Mouse (Mus musculus): Measurements from ENCODE around the gene Pnmal2. TPM values are rescaled to one million over a fixed set of nuclear protein-coding genes. Genes with fewer than 3 reads are reported as not detected.
A peak's percentile ranks its signal among the peaks of the same experiment; 100 is the strongest.

Gene Pnmal2
- polyA plus RNA-seq, 1 experiment: not detected

DNA sequence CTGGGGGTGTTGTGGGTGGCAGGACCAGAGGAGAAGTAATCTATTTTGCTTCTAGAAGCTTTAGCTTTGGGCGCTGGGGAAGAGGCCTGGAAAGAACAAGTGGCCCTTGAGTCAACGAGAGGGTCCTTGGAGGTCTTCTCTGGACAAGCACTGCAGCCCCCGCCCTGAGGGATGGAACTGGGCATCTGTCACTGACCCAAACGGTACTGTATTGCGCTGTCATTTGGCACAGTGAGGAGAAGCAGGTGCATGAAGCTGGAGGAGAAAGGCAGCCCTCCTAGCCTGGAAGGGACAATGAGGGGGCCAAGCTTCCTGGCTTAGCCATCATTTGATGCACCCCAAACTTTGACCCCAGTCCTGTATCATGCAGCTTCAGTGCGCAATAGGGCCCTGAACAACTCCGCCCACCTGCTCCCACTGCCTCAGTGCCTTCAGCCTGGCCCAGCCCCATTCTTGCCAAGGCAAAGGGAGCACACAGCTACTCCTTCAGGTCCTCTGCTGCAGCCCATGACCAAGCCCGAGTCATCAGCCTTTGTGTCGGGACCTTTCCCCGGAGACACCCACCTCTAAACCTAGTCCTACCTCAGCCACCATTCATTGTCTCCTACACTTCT is 22.0 kb upstream of the Pnmal2 start:
- TF ChIP-seq CTCF (IDR thresholded peaks at IDR 0.05; ENCODE audit: low read depth, low read length) (no peak), POLR2A (IDR thresholded peaks at IDR 0.05; ENCODE audit: borderline replicate concordance, low read depth, low read length) (no peak)
- peak overlapping the region; percentile 88 for H3K4me3 ChIP-seq (ENCODE audit: insufficient read depth, low read length)
- H3K4me1 ChIP-seq (ENCODE audit: control insufficient read depth, insufficient read depth, low read length): peaks cover 7% of the 10 kb centered on the region; the same call in 1 of the 2 replicates
- H3K27ac ChIP-seq (ENCODE audit: insufficient read depth, low read depth, low read length): no peak overlapping the region

DNA sequence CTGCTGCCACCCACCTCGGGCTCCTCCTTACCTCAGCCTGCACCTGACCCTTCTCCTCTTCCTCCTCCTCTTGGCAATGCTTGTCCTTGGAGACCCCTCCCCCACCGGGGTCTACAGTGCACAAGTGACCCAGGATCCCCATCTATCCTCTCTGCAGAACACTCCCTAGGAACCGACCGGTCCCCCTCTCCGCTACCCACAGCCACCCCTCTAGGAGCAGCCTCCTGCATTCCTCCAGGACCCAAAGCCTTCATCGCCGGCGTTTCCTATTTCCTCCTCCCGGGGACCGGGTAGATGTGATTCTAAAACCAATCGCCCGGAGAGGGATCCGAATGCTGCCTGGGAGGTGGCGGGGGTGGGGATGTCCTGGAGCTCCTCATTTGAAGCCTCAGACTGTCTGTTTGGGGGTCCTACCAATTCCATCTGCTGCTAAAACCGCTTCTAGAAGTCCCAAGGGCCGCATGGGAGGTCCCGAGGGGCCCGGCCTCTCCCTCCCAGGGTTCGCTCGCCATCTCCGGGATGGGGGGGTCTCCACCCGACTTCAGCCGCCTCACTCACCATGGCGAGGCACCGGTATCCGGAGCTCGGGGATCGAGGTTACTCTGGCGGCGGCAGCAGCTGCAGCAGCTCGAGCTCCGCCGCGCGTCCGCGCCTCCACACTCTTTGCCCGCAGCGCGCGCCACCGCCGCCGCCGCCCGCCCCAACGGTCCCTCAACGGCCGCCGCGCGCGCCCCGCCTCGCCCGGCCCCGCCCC is 21.0 kb upstream of the Pnmal2 start:
- peak overlapping the region; percentile 96 for H3K27ac ChIP-seq (ENCODE audit: insufficient read depth, low read depth, low read length)
- H3K4me3 ChIP-seq (ENCODE audit: insufficient read depth, low read length): peak overlapping the region; percentile 88
- peaks cover 7% of the 10 kb centered on the region for H3K4me1 ChIP-seq (ENCODE audit: control insufficient read depth, insufficient read depth, low read length)
- TF ChIP-seq CTCF (IDR thresholded peaks at IDR 0.05; ENCODE audit: low read depth, low read length) (no peak), POLR2A (IDR thresholded peaks at IDR 0.05; ENCODE audit: borderline replicate concordance, low read depth, low read length) (no peak)

DNA sequence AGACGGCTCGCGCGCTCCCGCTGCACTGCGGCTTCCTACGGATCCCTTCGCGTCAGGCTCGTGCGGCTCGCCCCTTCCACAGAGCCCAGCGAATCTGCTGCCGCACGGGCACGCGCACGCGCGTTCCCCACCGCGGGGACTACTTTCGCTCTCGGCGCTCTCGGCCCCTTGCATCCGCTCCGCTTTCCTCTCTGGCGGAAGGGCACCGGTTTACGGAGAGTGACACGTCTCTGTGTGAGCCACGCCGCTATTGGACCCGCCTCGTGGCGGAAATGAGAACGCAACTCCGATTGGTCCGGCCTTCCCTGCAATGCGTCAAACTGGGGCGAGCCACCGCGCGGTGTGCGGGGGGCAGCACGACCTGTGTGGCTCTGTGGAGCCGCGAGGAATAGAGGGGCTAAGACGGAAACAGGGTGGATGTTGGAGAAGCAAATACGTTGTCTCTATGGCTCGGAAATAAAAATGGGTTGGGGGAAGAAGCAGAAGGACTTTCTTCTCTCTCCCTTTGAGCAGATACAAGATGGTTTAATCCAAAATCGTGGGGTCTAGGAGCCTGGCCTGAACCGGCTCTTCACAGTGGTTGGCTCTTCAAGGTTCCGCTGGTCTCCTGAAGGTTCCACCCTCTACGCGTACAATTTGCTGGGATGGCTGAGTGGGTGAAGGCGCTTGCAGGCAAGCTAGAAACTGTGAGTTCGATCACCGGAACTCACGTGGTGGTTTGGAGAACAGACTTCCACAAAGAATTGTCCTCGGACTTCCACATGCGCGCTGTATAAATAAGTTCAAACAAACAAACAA is 20.2 kb upstream of the Pnmal2 start, which contains the start of gene Calm3:
Gene Calm3 (minus strand): TSS at position 78 of the 798 bp plus-strand sequence.
- Histone ChIP-seq H3K27ac (ENCODE audit: insufficient read depth, low read depth, low read length) (peak within 1 kb of the TSS; percentile 96), H3K4me3 (ENCODE audit: insufficient read depth, low read length) (peak within 1 kb of the TSS; percentile 88), H3K4me1 (ENCODE audit: control insufficient read depth, insufficient read depth, low read length) (peaks cover 7% of the 10 kb centered on the region)
- TF ChIP-seq CTCF (IDR thresholded peaks at IDR 0.05; ENCODE audit: low read depth, low read length) (no peak), POLR2A (IDR thresholded peaks at IDR 0.05; ENCODE audit: borderline replicate concordance, low read depth, low read length) (no peak)

DNA sequence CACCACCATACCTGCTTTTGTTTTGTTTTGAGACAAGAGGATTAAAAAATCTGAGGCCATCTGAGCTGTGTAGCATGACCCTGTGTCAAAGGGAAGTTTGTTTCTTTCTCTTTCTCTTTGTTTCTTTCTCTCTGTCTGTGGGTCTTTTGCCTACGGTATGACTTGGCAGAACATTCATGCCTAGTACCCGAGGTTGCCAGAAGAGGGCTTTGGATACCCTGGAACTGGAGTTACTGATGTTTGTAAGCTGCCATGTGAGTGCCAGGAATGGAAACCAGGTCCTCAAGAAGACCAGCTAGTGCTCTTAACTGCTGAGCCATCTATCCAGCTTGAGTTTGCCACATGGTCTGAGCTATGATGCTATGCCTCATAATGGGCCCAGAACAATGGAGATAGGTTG is 16.1 kb upstream of the Pnmal2 start:
- peaks cover 2% of the 10 kb centered on the region; the same call in 1 of the 2 replicates for H3K4me1 ChIP-seq (ENCODE audit: control insufficient read depth, insufficient read depth, low read length)
- TF ChIP-seq POLR2A (IDR thresholded peaks at IDR 0.05; ENCODE audit: borderline replicate concordance, low read depth, low read length) (no peak), CTCF (IDR thresholded peaks at IDR 0.05; ENCODE audit: low read depth, low read length) (no peak)
- no peak overlapping the region for H3K4me3 ChIP-seq (ENCODE audit: insufficient read depth, low read length)
- no peak overlapping the region for H3K27ac ChIP-seq (ENCODE audit: insufficient read depth, low read depth, low read length)

DNA sequence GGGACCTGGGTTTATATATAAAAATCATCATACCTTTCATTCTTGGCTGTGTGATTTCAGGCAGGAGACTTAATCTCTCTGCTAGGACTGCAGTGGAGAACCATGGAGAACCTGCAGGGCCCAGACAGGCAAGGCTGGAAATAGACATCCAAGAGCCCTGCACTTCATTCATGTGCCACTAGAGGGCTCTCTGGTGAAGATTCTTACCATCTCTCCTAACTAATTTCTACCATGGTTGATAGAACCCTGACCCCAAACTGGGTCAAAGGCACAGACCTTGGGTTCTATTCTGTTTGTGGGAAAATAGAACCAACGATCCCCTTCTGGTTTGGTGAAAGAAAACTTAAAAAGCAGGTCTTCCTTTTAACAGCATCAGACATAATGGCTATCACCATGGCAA is 13.6 kb upstream of the Pnmal2 start:
- H3K27ac ChIP-seq (ENCODE audit: insufficient read depth, low read depth, low read length): no peak overlapping the region
- H3K4me1 ChIP-seq (ENCODE audit: control insufficient read depth, insufficient read depth, low read length): no peaks in the 10 kb centered on the region; the same call in 1 of the 2 replicates
- H3K4me3 ChIP-seq (ENCODE audit: insufficient read depth, low read length): no peak overlapping the region
- peak; percentile 41; the same call in 1 of the 2 replicates for TF ChIP-seq CTCF (IDR thresholded peaks at IDR 0.05; ENCODE audit: low read depth, low read length)
- no peak for TF ChIP-seq POLR2A (IDR thresholded peaks at IDR 0.05; ENCODE audit: borderline replicate concordance, low read depth, low read length)

DNA sequence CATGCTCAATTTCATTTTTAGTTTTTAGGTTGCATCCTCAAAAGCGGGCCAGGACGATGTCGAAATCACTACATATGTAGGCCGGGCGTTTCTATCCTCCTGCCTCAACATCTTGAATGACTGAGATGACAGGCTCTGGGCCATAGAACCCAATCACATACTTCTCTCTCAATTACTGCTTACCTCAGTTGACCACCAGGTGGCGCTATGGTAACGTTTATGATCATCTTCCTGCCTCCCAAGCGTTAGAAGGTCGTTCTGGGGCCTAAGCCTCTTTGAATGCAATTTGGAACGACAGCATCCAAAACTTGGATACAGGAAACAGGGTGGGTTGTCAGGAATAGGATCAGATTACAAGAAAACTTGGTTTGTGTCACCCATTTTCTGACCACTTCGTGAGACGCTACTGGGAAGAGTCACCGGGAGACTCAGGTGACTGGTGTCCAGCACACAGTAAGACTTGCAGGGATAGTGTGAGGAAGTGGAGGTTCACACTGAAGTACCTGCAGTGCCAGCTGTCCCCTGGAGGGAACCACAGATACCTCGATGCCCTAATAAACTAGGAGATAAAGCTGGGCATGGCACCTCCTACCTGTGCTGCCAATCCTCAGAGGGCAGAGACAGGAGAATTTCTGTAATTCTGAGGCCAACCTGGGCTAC is 12.4 kb upstream of the Pnmal2 start:
- no peaks in the 10 kb centered on the region; the same call in 1 of the 2 replicates for H3K4me1 ChIP-seq (ENCODE audit: control insufficient read depth, insufficient read depth, low read length)
- no peak overlapping the region for H3K4me3 ChIP-seq (ENCODE audit: insufficient read depth, low read length)
- TF ChIP-seq CTCF (IDR thresholded peaks at IDR 0.05; ENCODE audit: low read depth, low read length) (peak; percentile 26; the same call in 1 of the 2 replicates), POLR2A (IDR thresholded peaks at IDR 0.05; ENCODE audit: borderline replicate concordance, low read depth, low read length) (no peak)
- H3K27ac ChIP-seq (ENCODE audit: insufficient read depth, low read depth, low read length): no peak overlapping the region

DNA sequence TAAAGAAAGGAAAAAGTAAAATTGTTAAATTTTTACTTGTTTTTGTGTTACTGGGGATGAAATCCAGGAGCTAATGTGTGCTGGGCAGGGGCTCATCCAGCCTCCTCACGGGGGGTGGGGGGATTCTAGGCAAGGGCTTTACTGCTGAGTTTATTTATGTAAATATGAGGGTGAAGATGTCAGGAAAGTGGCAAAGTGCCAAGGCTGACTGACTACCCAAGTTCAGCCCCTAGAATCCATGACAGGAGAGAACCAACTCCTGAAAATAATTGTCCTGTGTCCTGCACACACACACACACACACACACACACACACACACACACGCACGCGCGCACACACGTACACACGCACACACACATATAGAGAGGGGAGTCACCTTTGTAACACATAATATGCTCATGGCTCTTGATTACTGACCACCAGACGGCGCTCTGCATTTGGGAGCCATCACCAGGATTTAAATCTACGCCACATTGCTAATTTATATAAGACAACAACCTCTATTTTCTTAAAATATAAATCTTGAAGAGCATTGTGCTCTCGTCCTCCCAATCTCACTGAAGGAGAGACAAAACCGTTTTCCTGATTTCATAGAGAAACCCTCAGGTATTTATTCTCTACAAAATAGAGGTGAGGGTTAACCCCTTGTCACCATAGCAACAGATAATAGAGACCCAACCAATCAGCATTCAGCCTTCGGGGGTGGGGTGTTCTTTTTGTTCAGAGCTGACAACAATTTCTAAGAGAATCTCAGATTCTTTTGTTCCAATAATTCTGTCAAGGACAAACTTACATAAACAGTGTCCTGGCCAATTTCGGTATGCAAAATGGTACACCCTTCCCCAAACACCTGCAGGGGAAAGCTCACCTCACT is 11.5 kb upstream of the Pnmal2 start:
- TF ChIP-seq POLR2A (IDR thresholded peaks at IDR 0.05; ENCODE audit: borderline replicate concordance, low read depth, low read length): no peak
- no peak for TF ChIP-seq CTCF (IDR thresholded peaks at IDR 0.05; ENCODE audit: low read depth, low read length)
- H3K27ac ChIP-seq (ENCODE audit: insufficient read depth, low read depth, low read length): no peak overlapping the region
- H3K4me1 ChIP-seq (ENCODE audit: control insufficient read depth, insufficient read depth, low read length): no peaks in the 10 kb centered on the region; the same call in 1 of the 2 replicates
- no peak overlapping the region for H3K4me3 ChIP-seq (ENCODE audit: insufficient read depth, low read length)

DNA sequence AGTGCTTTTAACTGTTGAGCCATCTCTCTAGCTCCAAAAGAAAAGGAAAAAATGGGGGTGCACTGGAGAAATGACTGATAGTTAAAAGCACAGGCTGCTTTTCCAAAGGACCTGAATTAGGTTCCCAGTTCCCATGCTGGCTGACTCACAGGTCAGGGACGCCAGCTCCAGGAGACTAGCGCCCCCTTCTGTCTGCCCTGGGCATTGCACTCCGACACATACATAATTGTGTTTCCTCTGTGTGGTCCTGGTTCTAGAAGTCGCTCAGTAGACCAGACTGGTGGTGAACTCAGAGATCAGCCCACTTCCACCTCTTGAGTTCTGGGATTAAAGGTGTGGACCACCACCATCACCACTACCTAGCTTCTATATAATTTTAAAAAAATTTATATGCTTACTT is 7.2 kb upstream of the Pnmal2 start:
- H3K4me1 ChIP-seq (ENCODE audit: control insufficient read depth, insufficient read depth, low read length): no peaks in the 10 kb centered on the region
- peak; percentile 38 for TF ChIP-seq CTCF (IDR thresholded peaks at IDR 0.05; ENCODE audit: low read depth, low read length)
- no peak for TF ChIP-seq POLR2A (IDR thresholded peaks at IDR 0.05; ENCODE audit: borderline replicate concordance, low read depth, low read length)
- H3K4me3 ChIP-seq (ENCODE audit: insufficient read depth, low read length): no peak overlapping the region
- H3K27ac ChIP-seq (ENCODE audit: insufficient read depth, low read depth, low read length): no peak overlapping the region
